Mouse (Mus musculus): ENCODE measurements at regions not wholly inside any gene's neighbourhood (a gene's known extent, or its start where the extent isn't known, plus 50 kb on each side); places are given as distances from the start of the nearest gene placed in this dataset.
A peak's percentile ranks its signal among the peaks of the same experiment; 100 is the strongest.
"Not testable (repeated sequence)": the region's sequence is repeated elsewhere in the genome, so short reads cannot be mapped to it uniquely, and the experiment has no call there.

DNA sequence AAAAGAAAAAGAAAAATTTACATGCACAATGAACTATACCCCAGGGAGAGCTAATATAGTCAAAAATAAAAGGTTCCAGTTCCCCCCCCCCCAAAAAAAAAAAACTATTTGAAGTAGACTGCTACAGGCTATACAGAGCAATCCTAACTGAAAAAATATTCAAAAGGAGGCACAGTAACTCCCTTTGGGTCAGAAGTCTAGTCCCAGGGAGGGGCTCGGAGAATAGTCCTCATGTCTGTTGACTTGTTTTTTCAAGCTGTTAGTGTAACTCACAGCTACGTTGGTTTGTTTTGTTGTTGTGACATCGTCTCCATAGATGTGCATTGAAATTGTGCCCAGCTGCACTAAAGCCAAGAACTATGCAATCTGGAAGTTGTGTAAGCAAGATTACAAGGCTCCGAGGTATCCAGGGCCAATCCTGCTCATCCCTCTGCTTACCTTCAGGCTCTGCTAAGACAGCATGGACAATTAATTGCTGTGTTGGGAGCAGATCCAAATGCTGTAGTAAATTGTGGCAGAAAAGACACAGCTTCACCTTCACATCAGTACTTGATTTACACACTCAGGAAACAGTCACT lies 137.2 kb upstream of the Pnpt1 start:
- DNase-seq (ENCODE audit: extremely low spot score in 1 of 2, low spot score in 1 of 2), result no peak

DNA sequence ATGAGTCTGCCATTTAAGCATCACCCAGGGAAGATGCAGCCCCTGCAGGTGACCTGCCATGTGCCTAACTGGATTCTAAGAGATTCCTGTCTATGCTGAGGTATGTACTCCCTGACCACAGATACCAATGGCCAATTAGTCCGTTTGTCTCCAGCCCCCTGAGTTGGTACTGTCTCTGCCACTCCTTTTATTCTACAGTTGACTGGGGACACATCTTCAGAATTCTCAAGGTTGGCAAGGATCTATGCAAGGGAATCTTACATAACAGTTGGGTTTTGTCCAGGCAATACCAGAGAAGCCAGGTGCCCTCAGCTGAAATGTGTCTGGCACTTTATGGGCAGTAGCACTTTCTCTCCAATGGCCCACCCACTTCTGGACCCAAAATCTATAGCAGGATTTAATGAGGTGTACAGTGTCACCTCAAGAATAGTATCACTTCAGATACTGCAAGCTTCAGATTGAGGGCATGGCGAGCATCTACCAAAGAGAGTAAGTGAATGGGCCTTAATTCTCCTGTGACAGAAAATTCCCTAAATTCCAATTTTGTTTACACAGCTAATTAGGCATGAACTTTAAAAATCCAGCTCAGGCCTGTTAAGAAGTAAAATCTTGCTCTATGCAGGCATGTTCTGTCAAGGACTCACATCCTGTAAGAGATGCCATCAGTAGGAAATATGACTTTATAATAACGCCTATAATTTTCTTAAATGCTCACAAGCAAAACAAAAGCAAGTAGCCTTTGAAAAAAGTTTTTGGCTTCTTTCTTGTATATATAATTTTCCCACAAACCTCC lies 132.0 kb upstream of the Pnpt1 start:
- no peak for DNase-seq (ENCODE audit: extremely low spot score in 1 of 2, low spot score in 1 of 2)

DNA sequence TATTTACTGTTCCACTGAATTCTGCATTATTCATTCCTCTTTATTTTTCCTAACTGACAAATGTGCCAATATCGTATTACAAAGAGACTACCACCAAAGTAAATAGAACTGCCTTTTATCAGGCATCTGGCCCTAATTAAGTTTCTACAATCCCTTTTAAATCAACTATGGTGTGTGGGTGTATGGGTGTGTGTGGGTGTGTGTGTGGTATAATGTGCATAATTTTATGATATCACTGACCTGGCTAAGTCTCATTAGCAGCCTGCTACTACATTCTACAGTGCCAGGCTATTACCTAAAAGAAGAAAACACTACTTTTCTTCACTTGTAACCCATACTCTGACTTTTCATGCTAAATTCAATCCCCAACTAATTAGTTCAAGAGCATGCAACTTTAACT lies 131.3 kb upstream of the Pnpt1 start:
- no peak for DNase-seq (ENCODE audit: extremely low spot score in 1 of 2, low spot score in 1 of 2)

DNA sequence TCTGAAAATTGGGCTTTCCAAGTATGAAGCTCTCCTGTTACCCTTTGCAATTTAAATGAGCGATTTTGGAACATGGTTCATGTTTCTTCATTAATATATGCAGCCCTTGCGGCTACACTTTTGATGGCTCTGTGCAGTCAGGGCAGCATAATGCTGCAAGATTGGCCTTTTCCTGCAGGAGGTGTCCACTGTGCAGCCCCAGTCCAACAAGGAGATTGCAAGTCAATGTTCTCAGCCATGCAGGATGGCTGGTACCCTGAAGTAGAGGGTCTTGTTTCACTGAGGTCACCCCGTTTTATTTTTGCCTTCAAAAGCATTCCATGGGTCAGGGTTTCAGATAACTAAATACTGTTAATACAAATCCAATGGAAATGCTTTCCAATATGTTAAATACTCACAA lies 130.9 kb upstream of the Pnpt1 start:
- no peak for DNase-seq (ENCODE audit: extremely low spot score in 1 of 2, low spot score in 1 of 2)

DNA sequence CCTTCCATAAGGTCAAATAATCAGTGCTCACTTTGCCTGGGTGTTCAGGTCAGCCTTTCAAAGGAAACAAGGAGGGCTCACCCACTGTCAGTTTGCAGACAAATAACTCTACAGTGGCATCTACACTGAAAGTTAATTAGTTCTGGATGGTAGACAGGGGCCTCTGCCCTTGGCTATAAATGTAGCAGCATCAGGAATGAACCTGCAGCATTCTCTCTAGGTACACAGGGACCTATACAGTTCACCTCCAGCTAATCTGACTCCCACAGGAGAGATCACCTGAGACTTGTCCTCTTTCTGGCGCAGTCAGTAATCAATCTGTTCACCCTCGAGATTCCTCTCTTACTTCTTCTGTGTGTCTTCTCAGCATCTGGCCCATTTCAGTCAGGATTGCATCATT lies 130.3 kb upstream of the Pnpt1 start:
- no peak for DNase-seq (ENCODE audit: extremely low spot score in 1 of 2, low spot score in 1 of 2)

DNA sequence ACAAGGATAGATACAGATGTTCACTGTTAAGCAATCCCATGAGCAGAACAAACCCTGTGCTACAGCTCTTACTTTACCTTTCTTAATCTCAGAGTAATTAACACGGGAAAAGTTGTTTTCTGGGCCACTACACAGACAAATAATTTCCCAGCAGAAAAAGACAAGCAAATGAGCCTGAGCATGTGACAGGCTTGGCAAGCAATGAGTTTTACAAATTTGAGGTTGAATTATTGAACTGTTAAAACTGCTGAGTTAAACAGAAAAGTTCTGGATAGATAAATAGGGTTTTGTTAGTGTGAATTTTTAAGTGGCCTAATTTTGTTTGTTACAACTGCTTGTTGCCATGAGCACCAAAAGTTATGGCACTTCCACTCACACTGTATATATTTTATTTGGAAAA lies 113.1 kb upstream of the Pnpt1 start:
- no peak for DNase-seq (ENCODE audit: extremely low spot score in 1 of 2, low spot score in 1 of 2)

DNA sequence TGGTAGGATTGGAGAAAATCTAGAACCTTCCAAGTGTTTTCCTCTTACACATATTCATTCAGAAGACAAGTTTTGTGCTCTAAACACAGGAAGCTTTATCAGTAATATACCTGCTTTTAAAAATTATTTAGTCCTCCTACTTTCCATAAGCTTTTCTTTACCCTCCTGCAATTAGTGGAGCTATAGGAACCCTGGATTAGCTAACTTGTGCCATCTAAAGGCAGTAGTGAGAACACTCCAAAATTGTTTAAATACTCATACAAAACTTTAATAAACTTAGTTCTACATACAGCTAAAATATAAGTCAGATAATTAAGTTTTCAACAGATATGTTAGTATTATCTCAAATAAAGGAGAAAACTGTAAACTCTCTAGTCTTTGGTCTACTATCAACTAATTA lies 89.7 kb upstream of the Pnpt1 start:
- DNase-seq (ENCODE audit: extremely low spot score in 1 of 2, low spot score in 1 of 2), result peak in 1 of 2 experiments; percentile 15

DNA sequence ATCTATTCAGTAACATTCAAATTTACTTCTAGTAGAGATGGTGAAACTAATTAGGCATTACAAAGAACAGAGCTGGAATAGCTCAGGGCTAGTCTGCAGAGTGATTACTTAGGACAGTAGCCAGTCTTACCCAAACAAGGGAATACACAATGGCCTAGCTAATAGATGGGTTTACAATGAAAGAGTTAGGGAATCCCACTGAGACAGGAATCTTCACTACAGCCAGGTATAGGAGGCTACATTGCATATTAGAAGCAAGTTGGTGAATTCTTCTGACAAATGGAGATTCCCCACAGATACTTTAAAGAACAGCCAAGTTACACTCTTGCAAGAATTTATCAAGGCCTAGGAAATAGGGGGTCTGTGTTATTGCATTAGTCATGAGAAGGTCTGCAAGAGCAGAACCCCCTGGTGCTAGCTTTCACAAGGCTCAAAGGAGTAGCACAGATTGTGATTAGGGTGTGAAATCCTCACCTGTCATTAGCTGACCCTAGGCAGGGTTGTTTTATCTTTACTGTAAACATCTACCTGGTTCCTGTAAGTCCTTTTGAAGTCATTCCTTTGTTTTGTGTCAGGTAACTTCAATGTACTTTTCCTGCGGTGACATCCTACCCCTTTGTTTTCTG lies 82.4 kb upstream of the Pnpt1 start:
- DNase-seq (ENCODE audit: extremely low spot score in 1 of 2, low spot score in 1 of 2), result not testable (repeated sequence)

DNA sequence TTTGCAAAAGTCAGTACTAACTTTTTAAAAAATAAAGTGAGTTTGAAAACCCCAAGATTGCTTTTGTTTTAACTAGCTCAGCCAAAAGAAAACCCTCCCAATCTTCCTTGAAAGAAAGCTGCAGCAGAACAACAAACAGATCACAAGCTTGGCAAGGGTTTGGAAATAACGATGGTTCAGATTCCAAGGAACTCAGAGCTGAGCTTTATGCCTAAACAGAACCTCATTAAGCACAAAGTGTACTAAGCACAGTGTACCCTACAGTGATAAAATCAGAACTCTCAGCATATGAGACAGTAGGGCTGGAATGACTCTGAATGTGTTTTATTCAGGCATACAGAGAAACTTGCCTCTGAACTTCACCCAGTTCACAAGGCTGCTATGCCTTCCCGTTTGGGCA lies 77.9 kb upstream of the Pnpt1 start:
- no peak for DNase-seq (ENCODE audit: extremely low spot score in 1 of 2, low spot score in 1 of 2)

DNA sequence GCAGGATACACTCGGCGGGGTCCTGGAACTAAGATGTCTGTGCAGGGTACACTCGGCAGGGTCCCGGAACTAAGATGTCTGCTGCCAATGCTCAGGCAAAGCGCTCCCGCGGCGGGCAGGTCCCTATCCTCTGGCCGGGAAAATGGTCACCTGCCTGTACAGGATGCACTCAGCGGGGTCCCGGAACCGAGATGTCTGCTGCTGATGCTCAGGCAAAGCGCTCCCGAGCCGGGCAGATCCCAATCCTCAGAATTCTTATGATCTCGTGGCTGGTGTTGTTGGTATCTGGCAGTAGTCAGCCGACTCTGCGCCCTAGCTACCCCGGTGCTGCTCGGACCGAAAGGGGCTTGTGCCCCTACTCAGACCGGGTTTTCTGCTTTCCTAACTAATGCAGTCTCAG lies 61.0 kb upstream of the Pnpt1 start:
- not testable (repeated sequence) for DNase-seq (ENCODE audit: extremely low spot score in 1 of 2, low spot score in 1 of 2)

DNA sequence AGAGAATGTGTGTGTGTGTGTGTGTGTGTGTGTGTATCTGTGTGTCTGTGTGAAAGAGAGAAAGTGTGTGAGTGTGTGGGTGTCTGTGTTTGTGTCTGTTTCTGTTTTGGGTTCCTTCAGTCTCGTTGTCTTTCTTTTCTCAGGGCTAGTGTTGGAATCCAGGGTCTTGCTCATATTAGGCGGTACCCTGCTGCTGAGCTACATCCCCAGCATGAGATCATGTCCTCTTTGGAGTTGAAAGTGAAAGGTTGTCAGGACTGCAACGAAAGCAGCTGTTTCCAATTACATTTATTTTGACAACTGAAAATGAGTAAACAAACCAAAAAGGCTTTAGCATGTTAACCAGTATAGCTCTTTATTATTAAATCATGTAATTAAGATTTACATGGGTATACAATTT lies 58.3 kb upstream of the Pnpt1 start:
- no peak for DNase-seq (ENCODE audit: extremely low spot score in 1 of 2, low spot score in 1 of 2)

Data from frontal cortex, adult 2 months (tissue).